Mouse (Mus musculus): ENCODE data around the gene Ttll1. TPM values are rescaled to one million over a fixed set of nuclear protein-coding genes. Genes with fewer than 3 reads are reported as not detected.

The Ttll1 gene
- polyA plus RNA-seq, 1 experiment from 2014 or later: 10.2 TPM

- H3K4me1 ChIP-seq (replicated peaks; ENCODE audit: control insufficient read depth, insufficient read depth): 0 out of 2 replicates have a peak, but pooled peaks cover 6% of the 10 kb centered on the region
- 75% methylated on average over 4 of the region's 4 CpGs for WGBS
- H3K4me3 ChIP-seq (ENCODE audit: low read depth, low read length): no peak overlapping the region
- TF ChIP-seq CTCF (IDR thresholded peaks at IDR 0.05; ENCODE audit: low read depth) (no peak), EP300 (optimal IDR thresholded peaks at IDR 0.05) (no peak)
- H3K36me3 ChIP-seq (ENCODE audit: control insufficient read depth, insufficient read depth, low read length): no peaks in the 10 kb centered on the region
- DNase-seq (ENCODE audit: low spot score): no peak
- H3K27ac ChIP-seq (replicated peaks): peak overlapping the region; percentile 63; the same call in 1 of the 2 replicates
- no peaks in the 10 kb centered on the region for H3K9me3 ChIP-seq (ENCODE audit: control insufficient read depth, low read length)
- H3K27me3 ChIP-seq (ENCODE audit: control insufficient read depth, insufficient read depth, low read length): no peaks in the 10 kb centered on the region
- no peak overlapping the region for H3K4me2 ChIP-seq (replicated peaks; ENCODE audit: low read depth)
- no peak for ATAC-seq (ENCODE audit: low FRiP score, low TSS enrichment)
- H3K9ac ChIP-seq (ENCODE audit: low read length): no peak overlapping the region
Observed at GRCm38 (mm10) chr15:83434692-83435091, 76.0 kb downstream of the Ttll1 start.

Small RNA genes within 50 kb of the gene (microRNA-seq; reads per million reads assigned to microRNA genes)
- not detected for gene Gm24575

Other genes with a start within 250 kb of the Ttll1 start
- gene Arfgap3, start 160.6 kb downstream of the Ttll1 start, polyA plus RNA-seq (2015; fragmentation: Nextera tagmentation; extraction: Ambion mirVana): 57.0 and 60.3 TPM in 2 replicates
- gene Pacsin2, start 46.3 kb downstream of the Ttll1 start, polyA plus RNA-seq (2015; fragmentation: Nextera tagmentation; extraction: Ambion mirVana): 42.5 and 46.6 TPM in 2 replicates
- gene Bik, start 16.0 kb upstream of the Ttll1 start, polyA plus RNA-seq (2015; fragmentation: Nextera tagmentation; extraction: Ambion mirVana): 4.2 and 5.2 TPM in 2 replicates
- gene Tspo, start 52.7 kb upstream of the Ttll1 start, polyA plus RNA-seq (2015; fragmentation: Nextera tagmentation; extraction: Ambion mirVana): 277 and 284 TPM in 2 replicates
- gene Mcat, start 52.9 kb upstream of the Ttll1 start, polyA plus RNA-seq (2015; fragmentation: Nextera tagmentation; extraction: Ambion mirVana): 24.9 and 25.5 TPM in 2 replicates
- gene Ttll12, start 84.3 kb upstream of the Ttll1 start, polyA plus RNA-seq (2015; fragmentation: Nextera tagmentation; extraction: Ambion mirVana): 17.3 and 17.6 TPM in 2 replicates
- gene Scube1, start 214.1 kb upstream of the Ttll1 start, polyA plus RNA-seq (2015; fragmentation: Nextera tagmentation; extraction: Ambion mirVana): 5.0 and 5.5 TPM in 2 replicates

Data from stomach, postnatal 0 days (tissue).